Mouse (Mus musculus): ENCODE measurements around the gene H3f3b. TPM values are rescaled to one million over a fixed set of nuclear protein-coding genes. Genes with fewer than 3 reads are reported as not detected.

Gene H3f3b
- total and polyA plus RNA-seq, 2 experiments from 2014 or later = 936 to 2,422 TPM

DNA sequence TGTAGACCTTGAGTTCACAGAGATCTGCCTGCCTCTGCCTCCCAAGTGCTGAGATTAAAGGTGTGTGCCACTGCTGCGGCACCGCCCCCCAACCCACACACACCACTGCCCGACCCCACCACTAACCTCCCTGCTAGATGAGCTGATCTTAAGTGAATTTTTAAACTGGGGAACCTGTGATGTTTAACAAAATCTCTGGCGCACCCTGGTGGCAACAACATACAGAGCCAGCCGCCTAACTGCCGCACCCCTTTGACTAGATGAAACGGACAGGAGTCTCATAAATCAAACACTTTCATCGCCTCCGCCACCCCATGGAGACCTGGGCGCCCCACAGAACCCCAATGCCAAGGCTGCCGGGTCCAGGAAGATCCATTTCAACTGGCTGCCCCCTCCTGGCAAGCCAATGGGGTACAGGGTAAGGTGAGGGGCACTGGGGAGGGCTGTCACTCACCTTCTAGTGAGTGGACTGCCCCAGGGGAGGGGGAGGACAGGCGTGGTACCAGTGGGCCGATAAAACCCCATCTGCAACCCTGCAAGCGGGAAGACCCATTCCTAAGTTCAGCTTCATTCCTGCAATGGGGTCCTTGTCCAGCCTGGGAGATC lies 28.1 kb downstream of the H3f3b start:
- ATAC-seq = peak; percentile 53
- no peak overlapping the region for H3K4me2 ChIP-seq (ENCODE audit: low read depth)
- H3K9me3 ChIP-seq (ENCODE audit: low read length) = no peaks in the 10 kb centered on the region
- no peaks in the 10 kb centered on the region for H3K36me3 ChIP-seq (ENCODE audit: insufficient read depth)
- no peaks in the 10 kb centered on the region for H3K27me3 ChIP-seq (ENCODE audit: insufficient read depth, low read length)
- H3K4me3 ChIP-seq (ENCODE audit: low read depth, low read length) = no peak overlapping the region
- H3K9ac ChIP-seq = no peak overlapping the region
- peak; percentile 75 for TF ChIP-seq CTCF (IDR thresholded peaks at IDR 0.05; ENCODE audit: low read depth)
- WGBS = 20% methylated on average over 14 of the region's 14 CpGs
- no peaks in the 10 kb centered on the region for H3K4me1 ChIP-seq (ENCODE audit: insufficient read depth)
- no peak overlapping the region for H3K27ac ChIP-seq (ENCODE audit: low read depth, low read length)
- peak; percentile 84 for DNase-seq

DNA sequence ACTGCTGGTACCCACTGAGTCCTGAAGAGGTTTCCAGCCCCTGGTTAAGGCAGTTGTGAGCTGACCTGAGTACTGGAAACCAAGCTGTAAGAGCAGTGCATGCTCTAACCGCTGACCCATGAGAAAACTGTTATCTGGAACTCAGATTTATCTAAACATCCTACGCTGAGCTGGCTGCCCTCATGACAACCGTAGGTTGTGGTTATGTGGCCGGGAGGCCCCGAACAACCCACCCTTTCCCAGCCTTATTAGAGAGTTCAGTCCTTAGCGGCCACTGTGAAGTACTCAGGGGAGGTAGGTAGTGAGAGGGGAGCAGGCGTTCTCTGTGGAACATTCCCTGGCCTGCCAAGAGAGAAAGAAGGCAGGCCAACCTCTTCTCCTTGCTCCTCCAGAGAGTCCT lies 28.7 kb downstream of the H3f3b start:
- no peaks in the 10 kb centered on the region for H3K27me3 ChIP-seq (ENCODE audit: insufficient read depth, low read length)
- no peak overlapping the region for H3K4me3 ChIP-seq (ENCODE audit: low read depth, low read length)
- 86% methylated on average over 7 of the region's 7 CpGs for WGBS
- H3K4me1 ChIP-seq (ENCODE audit: insufficient read depth) = no peaks in the 10 kb centered on the region
- H3K4me2 ChIP-seq (ENCODE audit: low read depth) = no peak overlapping the region
- no peak for TF ChIP-seq CTCF (IDR thresholded peaks at IDR 0.05; ENCODE audit: low read depth)
- H3K36me3 ChIP-seq (ENCODE audit: insufficient read depth) = no peaks in the 10 kb centered on the region
- H3K9ac ChIP-seq = no peak overlapping the region
- no peaks in the 10 kb centered on the region for H3K9me3 ChIP-seq (ENCODE audit: low read length)
- DNase-seq = no peak
- no peak overlapping the region for H3K27ac ChIP-seq (ENCODE audit: low read depth, low read length)
- ATAC-seq = no peak

DNA sequence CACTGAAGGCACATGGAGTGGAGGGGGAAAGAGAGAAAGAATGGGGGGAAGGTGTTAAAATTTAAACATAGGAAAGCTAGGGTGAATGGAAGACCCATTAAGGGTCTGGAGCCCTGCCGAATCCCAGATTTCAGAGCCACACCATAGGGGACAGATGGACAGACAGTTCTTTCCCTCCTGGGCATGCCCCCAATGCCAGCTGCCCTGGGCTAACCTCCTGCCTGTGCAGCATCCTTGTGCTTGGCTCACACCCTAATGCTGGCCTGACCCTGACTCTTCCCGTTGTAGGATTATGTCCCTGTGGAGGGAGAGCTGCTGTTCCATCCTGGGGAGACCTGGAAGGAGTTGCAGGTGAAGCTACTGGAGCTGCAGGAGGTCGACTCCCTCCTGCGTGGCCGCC lies 30.1 kb downstream of the H3f3b start:
- Histone ChIP-seq H3K9ac (no peak overlapping the region), H3K4me2 (ENCODE audit: low read depth) (no peak overlapping the region), H3K9me3 (ENCODE audit: low read length) (no peaks in the 10 kb centered on the region), H3K27me3 (ENCODE audit: insufficient read depth, low read length) (no peaks in the 10 kb centered on the region), H3K36me3 (ENCODE audit: insufficient read depth) (no peaks in the 10 kb centered on the region), H3K4me1 (ENCODE audit: insufficient read depth) (no peaks in the 10 kb centered on the region), H3K4me3 (ENCODE audit: low read depth, low read length) (no peak overlapping the region), H3K27ac (ENCODE audit: low read depth, low read length) (no peak overlapping the region)
- 62% methylated on average over 5 of the region's 5 CpGs for WGBS
- no peak for TF ChIP-seq CTCF (IDR thresholded peaks at IDR 0.05; ENCODE audit: low read depth)
- ATAC-seq (no peak), DNase-seq (no peak)

DNA sequence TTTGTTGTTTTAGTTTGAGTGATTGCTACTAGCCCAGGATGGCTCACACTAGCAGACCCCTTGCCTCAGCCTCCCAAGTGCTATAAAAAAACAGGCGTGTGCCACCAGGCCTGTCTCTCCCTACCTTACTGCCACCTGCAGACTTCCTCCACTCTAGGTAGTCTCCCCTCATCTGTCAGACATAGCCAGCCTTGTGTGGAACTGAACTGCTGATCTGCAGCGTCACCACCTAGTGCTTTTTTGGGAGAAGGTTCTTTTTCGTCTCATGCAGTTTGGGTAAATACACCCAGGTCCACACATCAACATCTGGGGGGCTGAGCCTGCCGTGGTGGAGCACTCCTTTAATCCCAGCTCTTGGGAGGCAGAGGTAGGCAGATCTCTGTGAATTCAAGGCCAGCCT lies 30.7 kb downstream of the H3f3b start:
- H3K9me3 ChIP-seq (ENCODE audit: low read length) = no peaks in the 10 kb centered on the region
- no peaks in the 10 kb centered on the region for H3K27me3 ChIP-seq (ENCODE audit: insufficient read depth, low read length)
- DNase-seq = no peak
- WGBS = 86% methylated on average over 4 of the region's 4 CpGs
- H3K4me3 ChIP-seq (ENCODE audit: low read depth, low read length) = no peak overlapping the region
- TF ChIP-seq CTCF (IDR thresholded peaks at IDR 0.05; ENCODE audit: low read depth) = no peak
- no peak overlapping the region for H3K27ac ChIP-seq (ENCODE audit: low read depth, low read length)
- H3K4me2 ChIP-seq (ENCODE audit: low read depth) = no peak overlapping the region
- no peak overlapping the region for H3K9ac ChIP-seq
- H3K4me1 ChIP-seq (ENCODE audit: insufficient read depth) = no peaks in the 10 kb centered on the region
- H3K36me3 ChIP-seq (ENCODE audit: insufficient read depth) = no peaks in the 10 kb centered on the region
- no peak for ATAC-seq

DNA sequence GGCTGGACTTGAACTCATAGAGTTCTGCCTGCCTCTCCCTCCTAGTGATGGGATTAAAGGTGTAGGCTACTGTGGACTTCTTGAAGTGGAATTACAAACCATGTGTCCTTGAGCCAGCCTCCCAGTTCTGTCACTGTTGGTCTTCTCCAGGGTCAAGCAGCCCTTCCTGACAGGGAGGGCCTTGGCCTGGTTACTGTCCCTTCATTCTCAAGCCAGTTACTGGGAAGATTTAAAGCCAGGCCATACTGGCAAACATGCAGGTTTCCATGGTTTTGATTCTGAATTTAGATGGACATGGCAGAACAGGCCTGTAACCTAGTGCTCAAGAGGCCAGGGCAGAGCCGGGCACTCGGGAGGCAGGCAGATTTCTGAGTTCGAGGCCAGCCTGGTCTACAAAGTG lies 32.5 kb downstream of the H3f3b start:
- TF ChIP-seq CTCF (IDR thresholded peaks at IDR 0.05; ENCODE audit: low read depth) = no peak
- Histone ChIP-seq H3K27ac (ENCODE audit: low read depth, low read length) (no peak overlapping the region), H3K4me3 (ENCODE audit: low read depth, low read length) (no peak overlapping the region), H3K36me3 (ENCODE audit: insufficient read depth) (no peaks in the 10 kb centered on the region), H3K27me3 (ENCODE audit: insufficient read depth, low read length) (no peaks in the 10 kb centered on the region), H3K4me2 (ENCODE audit: low read depth) (no peak overlapping the region), H3K9me3 (ENCODE audit: low read length) (no peaks in the 10 kb centered on the region), H3K9ac (no peak overlapping the region), H3K4me1 (ENCODE audit: insufficient read depth) (no peaks in the 10 kb centered on the region)
- DNase-seq (no peak), ATAC-seq (no peak)
- 85% methylated on average over 3 of the region's 3 CpGs for WGBS

DNA sequence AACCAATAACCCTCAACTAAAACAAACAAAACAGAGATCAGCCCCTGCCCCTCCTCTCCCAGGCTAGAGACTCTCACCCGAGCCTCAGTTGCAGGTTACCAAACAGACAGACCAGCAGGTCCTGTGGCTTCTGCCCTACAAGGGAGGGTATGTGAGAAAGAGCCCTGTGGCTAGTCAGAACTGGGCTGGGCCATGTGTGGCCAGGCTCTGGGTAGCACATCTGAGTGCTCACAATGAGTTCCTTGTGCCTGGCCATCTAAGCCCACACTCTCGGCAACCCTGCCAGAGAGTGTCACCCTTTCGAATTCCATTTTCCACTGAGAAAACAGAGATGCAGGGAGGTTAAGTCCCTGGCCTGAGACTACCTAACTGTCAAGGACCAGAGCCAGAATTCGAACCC lies 35.7 kb downstream of the H3f3b start:
- Histone ChIP-seq H3K4me1 (ENCODE audit: insufficient read depth) (no peaks in the 10 kb centered on the region), H3K36me3 (ENCODE audit: insufficient read depth) (no peaks in the 10 kb centered on the region), H3K4me2 (ENCODE audit: low read depth) (no peak overlapping the region), H3K27ac (ENCODE audit: low read depth, low read length) (no peak overlapping the region), H3K27me3 (ENCODE audit: insufficient read depth, low read length) (no peaks in the 10 kb centered on the region), H3K9me3 (ENCODE audit: low read length) (no peaks in the 10 kb centered on the region), H3K4me3 (ENCODE audit: low read depth, low read length) (no peak overlapping the region), H3K9ac (no peak overlapping the region)
- no peak for DNase-seq
- no peak for ATAC-seq
- 61% methylated on average over 4 of the region's 4 CpGs for WGBS
- no peak for TF ChIP-seq CTCF (IDR thresholded peaks at IDR 0.05; ENCODE audit: low read depth)

DNA sequence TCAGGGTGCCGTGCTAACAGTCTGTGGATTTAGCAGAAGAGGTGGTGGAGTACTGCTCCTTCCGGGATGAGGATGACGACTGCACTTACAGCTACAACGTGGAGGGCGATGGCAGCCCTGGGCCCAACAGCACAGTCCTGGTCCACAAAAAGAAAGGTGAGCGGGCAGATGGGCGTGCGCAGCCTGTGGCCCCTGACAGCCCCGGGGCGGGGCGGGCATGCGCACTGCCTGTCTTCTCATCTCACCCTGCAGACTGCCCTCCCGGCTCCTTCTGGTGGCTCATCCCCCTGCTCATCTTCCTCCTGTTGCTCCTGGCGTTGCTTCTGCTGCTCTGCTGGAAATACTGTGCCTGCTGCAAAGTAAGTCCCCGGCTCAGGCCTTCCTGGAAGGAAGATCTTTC lies 38.1 kb downstream of the H3f3b start:
- Histone ChIP-seq H3K4me2 (ENCODE audit: low read depth) (no peak overlapping the region), H3K9ac (no peak overlapping the region), H3K9me3 (ENCODE audit: low read length) (no peaks in the 10 kb centered on the region), H3K36me3 (ENCODE audit: insufficient read depth) (no peaks in the 10 kb centered on the region), H3K27me3 (ENCODE audit: insufficient read depth, low read length) (no peaks in the 10 kb centered on the region), H3K4me1 (ENCODE audit: insufficient read depth) (no peaks in the 10 kb centered on the region), H3K27ac (ENCODE audit: low read depth, low read length) (no peak overlapping the region), H3K4me3 (ENCODE audit: low read depth, low read length) (no peak overlapping the region)
- no peak for DNase-seq
- WGBS = 30% methylated on average over 15 of the region's 15 CpGs
- TF ChIP-seq CTCF (IDR thresholded peaks at IDR 0.05; ENCODE audit: low read depth) = no peak
- no peak for ATAC-seq
